Mouse (Mus musculus) midbrain, embryonic 14.5 days (tissue): ENCODE results near the gene Tfb1m. TPM values are rescaled to one million over a fixed set of nuclear protein-coding genes. Genes with fewer than 3 reads are reported as not detected.

ENCODE experiments used
- ATAC-seq: fragments of 200-750 bp; cut with Nextera tagmentation; 2 replicates; pipeline ENCODE4 v1.8.0; 2017; ENCODE audit warnings: moderate number of reproducible peaks, moderate library complexity; ENCODE audit not compliant: low FRiP score, low TSS enrichment
- DNase-seq: peaks from one replicate; pipeline ENCODE4 v3.0.0-alpha.2; 2015
- H3K27ac ChIP-seq: fragments of 300-500 bp; sonication (generic); replicated peaks from 2 replicates; pipeline ENCODE4 v1.5.1; 2014; ENCODE audit warnings: mild to moderate bottlenecking, low read depth, low read length, moderate library complexity
- H3K27me3 ChIP-seq: fragments of 300-500 bp; sonication (generic); 2 replicates; pipeline ENCODE4 v1.6.1; 2014; ENCODE audit warnings: low read length, control low read depth, mixed read lengths; ENCODE audit not compliant: control insufficient read depth, insufficient read depth
- H3K36me3 ChIP-seq: fragments of 300-500 bp; sonication (generic); 2 replicates; pipeline ENCODE4 v1.6.1; 2014; ENCODE audit warnings: low read length, control low read depth; ENCODE audit not compliant: control insufficient read depth, insufficient read depth
- H3K4me1 ChIP-seq: fragments of 300-500 bp; sonication (generic); 2 replicates; pipeline ENCODE4 v1.6.1; 2014; ENCODE audit warnings: mild to moderate bottlenecking, antibody characterized with exemption, low read length, control low read depth; ENCODE audit not compliant: control insufficient read depth, insufficient read depth
- H3K4me2 ChIP-seq: fragments of 300-500 bp; sonication (generic); 2 replicates; pipeline ENCODE4 v1.6.1; 2014; ENCODE audit warnings: mild to moderate bottlenecking, low read length, moderate library complexity
- H3K4me3 ChIP-seq: fragments of 300-500 bp; sonication (generic); replicated peaks from 2 replicates; pipeline ENCODE4 v1.5.1; 2014; ENCODE audit warnings: low read depth, low read length
- H3K9ac ChIP-seq: fragments of 300-500 bp; sonication (generic); replicated peaks from 2 replicates; pipeline ENCODE4 v1.6.1; 2014; ENCODE audit warnings: mild to moderate bottlenecking, low read length, moderate library complexity
- H3K9me3 ChIP-seq: fragments of 300-500 bp; sonication (generic); 2 replicates; pipeline ENCODE4 v1.6.1; 2016; ENCODE audit warnings: low read length, control low read depth, mixed read lengths; ENCODE audit not compliant: control insufficient read depth
- WGBS: fragments of 180-500 bp; shearing (Covaris S2); extraction: QIAGEN DNeasy Blood & Tissue Kit; methylation state at CpG from one replicate; pipeline ENCODE4 v1.1.7; 2014; 5-methylcytosine and 5-hydroxymethylcytosine counted together
- polyA plus RNA-seq: library from polyadenylated mRNA; unstranded; fragments of >200 nt; fragmentation: Nextera tagmentation; extraction: Ambion mirVana; gene quantifications from 2 replicates; pipeline ENCODE4 v1.2.1, GENCODE M21; 2014

The Tfb1m gene
- polyA plus RNA-seq, 1 experiment from 2014 or later = 12.7 TPM

GRCm38 (mm10) chr17:3529523-3529922, 28.1 kb downstream of the Tfb1m start:
- 74% methylated on average over 3 of the region's 3 CpGs for WGBS
- H3K4me1 ChIP-seq = no peaks in the 10 kb centered on the region
- H3K9me3 ChIP-seq = no peaks in the 10 kb centered on the region
- DNase-seq = no peak
- H3K27me3 ChIP-seq = no peaks in the 10 kb centered on the region
- no peak for ATAC-seq
- no peaks in the 10 kb centered on the region for H3K36me3 ChIP-seq
- H3K9ac ChIP-seq = no peak overlapping the region
- no peak overlapping the region for H3K4me3 ChIP-seq
- H3K27ac ChIP-seq = no peak overlapping the region
- H3K4me2 ChIP-seq = no peak overlapping the region

GRCm38 (mm10) chr17:3527841-3528471, 29.6 kb downstream of the Tfb1m start:
- no peak overlapping the region for H3K4me2 ChIP-seq
- H3K4me1 ChIP-seq = no peaks in the 10 kb centered on the region
- 89% methylated on average over 6 of the region's 6 CpGs for WGBS
- no peak overlapping the region for H3K27ac ChIP-seq
- H3K9me3 ChIP-seq = no peaks in the 10 kb centered on the region
- no peak overlapping the region for H3K4me3 ChIP-seq
- no peak for DNase-seq
- ATAC-seq = no peak
- H3K27me3 ChIP-seq = no peaks in the 10 kb centered on the region
- no peaks in the 10 kb centered on the region for H3K36me3 ChIP-seq
- no peak overlapping the region for H3K9ac ChIP-seq

GRCm38 (mm10) chr17:3520344-3520743, 37.2 kb downstream of the Tfb1m start:
- WGBS = 95% methylated on average over 5 of the region's 5 CpGs
- no peak for DNase-seq
- Histone ChIP-seq H3K4me3 (no peak overlapping the region), H3K27me3 (no peaks in the 10 kb centered on the region), H3K9ac (no peak overlapping the region), H3K27ac (no peak overlapping the region), H3K4me1 (no peaks in the 10 kb centered on the region), H3K9me3 (no peaks in the 10 kb centered on the region), H3K4me2 (no peak overlapping the region), H3K36me3 (no peaks in the 10 kb centered on the region)
- ATAC-seq = no peak

- no peaks in the 10 kb centered on the region for H3K36me3 ChIP-seq
- ATAC-seq (no peak), DNase-seq (no peak)
- H3K9me3 ChIP-seq = no peaks in the 10 kb centered on the region
- no peak overlapping the region for H3K9ac ChIP-seq
- H3K27ac ChIP-seq = no peak overlapping the region
- no peaks in the 10 kb centered on the region for H3K27me3 ChIP-seq
- no peaks in the 10 kb centered on the region for H3K4me1 ChIP-seq
- no peak overlapping the region for H3K4me2 ChIP-seq
- WGBS = 23% methylated on average over 9 of the region's 9 CpGs
- H3K4me3 ChIP-seq = no peak overlapping the region
Observed at GRCm38 (mm10) chr17:3516406-3516805, 41.2 kb downstream of the Tfb1m start.

- no peak overlapping the region for H3K4me3 ChIP-seq
- no peaks in the 10 kb centered on the region for H3K36me3 ChIP-seq
- H3K9me3 ChIP-seq = no peaks in the 10 kb centered on the region
- H3K27me3 ChIP-seq = no peaks in the 10 kb centered on the region
- ATAC-seq = no peak
- no peaks in the 10 kb centered on the region for H3K4me1 ChIP-seq
- 96% methylated on average over 8 of the region's 8 CpGs for WGBS
- no peak overlapping the region for H3K4me2 ChIP-seq
- H3K9ac ChIP-seq = no peak overlapping the region
- DNase-seq = no peak
- H3K27ac ChIP-seq = no peak overlapping the region
Observed at GRCm38 (mm10) chr17:3515851-3516250, 41.7 kb downstream of the Tfb1m start.

GRCm38 (mm10) chr17:3514316-3514715, 43.3 kb downstream of the Tfb1m start:
- Histone ChIP-seq H3K9me3 (no peaks in the 10 kb centered on the region), H3K36me3 (no peaks in the 10 kb centered on the region), H3K27ac (no peak overlapping the region), H3K27me3 (no peaks in the 10 kb centered on the region), H3K4me3 (no peak overlapping the region), H3K4me1 (no peaks in the 10 kb centered on the region), H3K4me2 (no peak overlapping the region), H3K9ac (no peak overlapping the region)
- WGBS = 90% methylated on average over 5 of the region's 5 CpGs
- ATAC-seq (no peak), DNase-seq (no peak)

- H3K4me2 ChIP-seq = no peak overlapping the region
- H3K4me3 ChIP-seq = no peak overlapping the region
- peak; percentile 62; the same call in 1 of the 2 replicates for ATAC-seq
- no peaks in the 10 kb centered on the region for H3K27me3 ChIP-seq
- WGBS = 14% methylated on average over 1 of the region's 1 CpGs
- no peak overlapping the region for H3K9ac ChIP-seq
- H3K9me3 ChIP-seq = no peaks in the 10 kb centered on the region
- H3K36me3 ChIP-seq = no peaks in the 10 kb centered on the region
- no peaks in the 10 kb centered on the region for H3K4me1 ChIP-seq
- H3K27ac ChIP-seq = no peak overlapping the region
- peak; percentile 89 for DNase-seq
Observed at GRCm38 (mm10) chr17:3509841-3510240, 47.7 kb downstream of the Tfb1m start.

GRCm38 (mm10) chr17:3506508-3506907, 51.1 kb downstream of the Tfb1m start:
- Histone ChIP-seq H3K27ac (no peak overlapping the region), H3K27me3 (no peaks in the 10 kb centered on the region), H3K4me1 (no peaks in the 10 kb centered on the region), H3K36me3 (no peaks in the 10 kb centered on the region), H3K9me3 (no peaks in the 10 kb centered on the region), H3K9ac (no peak overlapping the region), H3K4me3 (no peak overlapping the region), H3K4me2 (no peak overlapping the region)
- ATAC-seq (no peak), DNase-seq (no peak)
- WGBS = 92% methylated on average over 8 of the region's 8 CpGs

GRCm38 (mm10) chr17:3505711-3506110, 51.9 kb downstream of the Tfb1m start:
- Histone ChIP-seq H3K36me3 (no peaks in the 10 kb centered on the region), H3K9ac (no peak overlapping the region), H3K4me3 (no peak overlapping the region), H3K27ac (no peak overlapping the region), H3K9me3 (no peaks in the 10 kb centered on the region), H3K27me3 (no peaks in the 10 kb centered on the region), H3K4me1 (no peaks in the 10 kb centered on the region), H3K4me2 (no peak overlapping the region)
- no peak for DNase-seq
- 78% methylated on average over 1 of the region's 1 CpGs for WGBS
- ATAC-seq = no peak
